Mouse (Mus musculus) myocyte (in vitro differentiated cells): Measurements from ENCODE around the gene Abhd14a. TPM values are rescaled to one million over a fixed set of nuclear protein-coding genes. Genes with fewer than 3 reads are reported as not detected.

Experiments used
- H3K27me3 ChIP-seq: one replicate; pipeline ENCODE4 v1.6.1; 2011; ENCODE audit not compliant: control insufficient read depth, insufficient read depth, insufficient read length
- H3K36me3 ChIP-seq: one replicate; pipeline ENCODE4 v1.6.1; 2011; ENCODE audit not compliant: control insufficient read depth, insufficient read depth
- H3K4me2 ChIP-seq: one replicate; pipeline ENCODE4 v1.6.1; 2011; ENCODE audit warnings: low read depth, control low read depth
- H3K4me3 ChIP-seq: one replicate; pipeline ENCODE4 v1.5.1; 2011; ENCODE audit warnings: mild to moderate bottlenecking, control low read depth, moderate library complexity
- H3K79me2 ChIP-seq: one replicate; pipeline ENCODE4 v1.6.1; 2011; ENCODE audit not compliant: control insufficient read depth, insufficient read depth
- H3ac ChIP-seq: one replicate; pipeline ENCODE4 v1.6.1; 2011; ENCODE audit not compliant: control insufficient read depth, insufficient read length
- CEBPB ChIP-seq: IDR thresholded peaks from 2 replicates; pipeline ENCODE4 v1.6.1; 2011; ENCODE audit warnings: mild to moderate bottlenecking, moderate library complexity; ENCODE audit not compliant: poor library complexity, insufficient read depth, severe bottlenecking
- E2F4 ChIP-seq: IDR thresholded peaks from one replicate; pipeline ENCODE4 v1.6.1; 2011; ENCODE audit warnings: mild to moderate bottlenecking, control low read depth, moderate library complexity; ENCODE audit not compliant: insufficient read depth
- MAX ChIP-seq: IDR thresholded peaks from one replicate; pipeline ENCODE4 v1.6.1; 2011; ENCODE audit warnings: low read depth, mild to moderate bottlenecking, control low read depth
- MYOD1 ChIP-seq, 3 experiments: IDR thresholded peaks; one replicate each; pipeline ENCODE4 v1.6.1; 2011; ENCODE audit warnings: control low read depth in 2 of 3, low read depth in 2 of 3, mild to moderate bottlenecking in 2 of 3, moderate library complexity in 1 of 3; ENCODE audit not compliant: insufficient read length in 2 of 3, control insufficient read depth in 1 of 3
- MYOG ChIP-seq, 3 experiments: IDR thresholded peaks; one replicate each; pipeline ENCODE4 v1.6.1; 2011; ENCODE audit warnings: control low read depth in 2 of 3, low read depth in 2 of 3, mild to moderate bottlenecking in 2 of 3; ENCODE audit not compliant: insufficient read length in 2 of 3, control insufficient read depth in 1 of 3, insufficient read depth in 1 of 3
- POLR2A ChIP-seq: IDR thresholded peaks from one replicate; pipeline ENCODE4 v1.6.1; 2011; ENCODE audit warnings: low read depth, mild to moderate bottlenecking, control low read depth, moderate library complexity; ENCODE audit not compliant: insufficient read length
- POLR2AphosphoS2 ChIP-seq: IDR thresholded peaks from one replicate; pipeline ENCODE4 v1.6.1; 2011; ENCODE audit warnings: low read depth, control low read depth; ENCODE audit not compliant: insufficient read length
- REST ChIP-seq: IDR thresholded peaks from one replicate; pipeline ENCODE4 v1.6.1; 2011; ENCODE audit warnings: mild to moderate bottlenecking, control low read depth, moderate library complexity; ENCODE audit not compliant: insufficient read depth, insufficient read length
- SRF ChIP-seq: IDR thresholded peaks from one replicate; pipeline ENCODE4 v1.6.1; 2011; ENCODE audit warnings: low read depth; ENCODE audit not compliant: control insufficient read depth, insufficient read length
- TCF12 ChIP-seq: IDR thresholded peaks from one replicate; pipeline ENCODE4 v1.6.1; 2011; ENCODE audit warnings: mild to moderate bottlenecking, control low read depth; ENCODE audit not compliant: poor library complexity, insufficient read depth, severe bottlenecking
- TCF3 ChIP-seq: IDR thresholded peaks from one replicate; pipeline ENCODE4 v1.6.1; 2011; ENCODE audit warnings: low read depth, control low read depth; ENCODE audit not compliant: insufficient read length
- USF1 ChIP-seq: IDR thresholded peaks from one replicate; pipeline ENCODE4 v1.6.1; 2011; ENCODE audit warnings: low read depth, mild to moderate bottlenecking, control low read depth, moderate library complexity
- polyA plus RNA-seq: library from polyadenylated mRNA; unstranded; fragments of >200 nt; fragmentation: generic; extraction: Trizol; gene quantifications from one replicate; pipeline ENCODE4 v1.2.1, GENCODE M21; 2012; ENCODE audit warnings: missing spikeins

The Abhd14a gene
- polyA plus RNA-seq, 1 experiment, result 19.2 TPM

DNA sequence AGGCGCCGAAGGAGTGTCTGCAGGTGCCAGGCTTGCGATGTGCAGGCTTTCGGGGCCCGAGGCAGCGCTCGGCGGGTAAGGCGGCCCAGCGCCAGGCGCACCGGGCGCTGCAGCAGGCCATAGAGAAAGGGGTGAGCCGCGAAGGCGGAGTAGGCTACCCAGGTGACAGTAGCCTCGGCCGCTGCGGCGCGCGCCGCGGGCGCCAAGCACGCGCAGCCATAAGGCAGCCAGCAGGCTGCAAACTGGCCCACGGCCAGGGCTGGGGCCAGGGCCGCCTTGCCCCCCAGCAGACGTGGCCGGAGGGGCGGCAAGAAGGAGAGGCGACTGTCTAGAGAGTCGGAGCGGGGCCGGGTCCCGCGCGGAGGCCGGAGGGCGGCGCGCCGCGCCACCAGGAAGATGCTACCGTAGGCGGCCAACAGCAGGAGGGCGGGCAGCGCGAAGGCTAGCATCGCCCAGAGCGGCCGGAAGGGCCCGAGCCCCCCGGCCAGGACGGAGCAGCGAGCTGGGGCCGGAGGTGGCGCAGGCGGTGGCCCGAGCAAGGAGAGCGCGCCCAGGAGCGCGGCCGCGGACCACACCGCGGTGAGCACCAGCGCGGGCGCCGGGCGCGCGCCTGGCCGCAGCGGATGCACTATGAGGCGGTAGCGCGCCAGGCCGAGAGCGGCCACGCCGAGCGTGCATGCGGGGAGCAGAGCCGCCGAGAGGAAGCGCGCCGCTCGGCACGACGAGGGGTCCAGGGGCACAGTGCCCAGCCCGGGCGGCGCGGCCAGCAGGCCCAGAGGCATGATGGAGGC lies 17.5 kb upstream of the Abhd14a start:
- no peak for TF ChIP-seq USF1
- TF ChIP-seq REST, result no peak
- TF ChIP-seq POLR2A, result peak; percentile 47
- TF ChIP-seq POLR2AphosphoS2, result peak; percentile 63
- TF ChIP-seq MYOD1 (IDR thresholded peaks at IDR 0.05; ENCODE audit: control insufficient read depth in 1 of 3, insufficient read length in 2 of 3, low read depth in 2 of 3), result no peak
- TF ChIP-seq TCF12, result no peak
- TF ChIP-seq SRF, result no peak
- TF ChIP-seq E2F4, result no peak
- no peak for TF ChIP-seq MYOG (IDR thresholded peaks at IDR 0.05; ENCODE audit: control insufficient read depth in 1 of 3, insufficient read depth in 1 of 3, insufficient read length in 2 of 3, low read depth in 2 of 3)
- no peak for TF ChIP-seq TCF3
- no peak for TF ChIP-seq MAX
- TF ChIP-seq CEBPB, result no peak
- Histone ChIP-seq H3K79me2 (peaks cover 4% of the 10 kb centered on the region), H3K27me3 (no peaks in the 10 kb centered on the region), H3ac (no peak overlapping the region), H3K4me2 (no peak overlapping the region), H3K4me3 (no peak overlapping the region), H3K36me3 (peaks cover 5% of the 10 kb centered on the region)

DNA sequence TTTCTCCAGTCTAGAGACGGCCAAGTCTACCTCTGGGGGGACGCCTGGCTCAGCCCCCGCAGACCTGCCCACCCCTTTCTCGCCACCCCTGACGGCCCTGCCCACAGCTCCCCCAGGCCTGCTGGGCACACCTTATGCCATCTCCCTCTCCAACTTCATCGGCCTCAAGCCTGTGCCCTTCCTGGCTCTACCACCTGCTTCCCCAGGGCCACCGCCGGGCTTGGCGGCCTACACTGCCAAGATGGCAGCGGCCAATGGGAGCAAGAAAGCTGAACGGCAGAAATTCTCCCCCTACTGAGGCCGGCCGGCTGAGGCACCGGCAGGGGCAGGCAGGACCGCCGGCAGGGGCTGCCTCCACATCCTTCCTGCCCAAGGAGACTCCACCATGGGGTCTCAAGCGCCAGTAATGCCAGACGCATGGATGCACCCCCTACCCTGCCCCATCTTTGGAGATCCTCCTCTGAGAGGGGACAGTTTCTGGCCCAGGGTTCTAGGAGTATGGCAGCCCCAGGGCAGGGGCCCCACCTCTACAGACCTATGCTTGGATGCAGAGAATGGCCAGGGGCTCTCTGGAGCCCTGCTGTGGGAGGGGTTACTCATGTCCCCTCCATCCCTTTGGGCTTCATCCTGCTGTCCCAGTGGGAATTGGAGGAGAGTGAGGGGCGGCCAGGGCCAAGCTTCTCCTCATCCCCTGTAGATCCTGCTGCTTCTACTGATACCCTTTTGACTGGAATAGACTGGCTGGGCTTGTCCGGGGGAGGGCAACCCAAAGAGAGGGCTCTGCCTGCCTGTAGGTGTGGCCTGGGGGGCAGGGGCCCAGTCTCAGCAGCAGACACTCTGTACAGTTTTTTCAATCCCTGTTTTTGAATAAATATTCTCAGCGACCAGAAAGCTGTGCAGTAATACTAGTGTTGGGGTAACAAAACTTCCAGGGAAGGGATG lies 15.9 kb upstream of the Abhd14a start:
- H3K27me3 ChIP-seq, result no peaks in the 10 kb centered on the region
- TF ChIP-seq E2F4, result no peak
- no peak for TF ChIP-seq MYOD1 (IDR thresholded peaks at IDR 0.05; ENCODE audit: control insufficient read depth in 1 of 3, insufficient read length in 2 of 3, low read depth in 2 of 3)
- no peak for TF ChIP-seq USF1
- no peak for TF ChIP-seq SRF
- TF ChIP-seq POLR2A, result no peak
- TF ChIP-seq MYOG (IDR thresholded peaks at IDR 0.05; ENCODE audit: control insufficient read depth in 1 of 3, insufficient read depth in 1 of 3, insufficient read length in 2 of 3, low read depth in 2 of 3), result no peak
- TF ChIP-seq CEBPB, result no peak
- no peak for TF ChIP-seq TCF12
- TF ChIP-seq REST, result no peak
- TF ChIP-seq MAX, result no peak
- TF ChIP-seq TCF3, result no peak
- no peak for TF ChIP-seq POLR2AphosphoS2
- H3K36me3 ChIP-seq, result peaks cover 13% of the 10 kb centered on the region

DNA sequence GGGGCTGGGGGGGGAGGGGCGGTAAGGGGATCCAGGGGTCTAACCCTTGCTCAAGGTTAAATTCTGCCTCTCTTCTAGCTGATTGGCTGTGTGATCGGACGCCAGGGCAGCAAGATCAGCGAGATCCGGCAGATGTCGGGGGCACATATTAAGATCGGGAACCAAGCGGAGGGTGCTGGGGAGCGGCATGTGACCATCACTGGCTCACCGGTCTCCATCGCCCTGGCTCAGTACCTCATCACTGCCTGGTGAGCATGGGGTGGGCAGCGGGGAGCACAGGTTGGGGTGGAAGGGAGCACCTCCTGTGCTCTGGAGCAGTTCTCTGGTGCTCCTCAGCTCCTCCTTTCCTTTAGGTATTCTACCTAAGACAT lies 14.9 kb upstream of the Abhd14a start:
- no peak overlapping the region for H3ac ChIP-seq
- H3K79me2 ChIP-seq, result peaks cover 28% of the 10 kb centered on the region

More for the DNA sequence above, 15.9 kb upstream of the Abhd14a start:
- no peak overlapping the region for H3K4me3 ChIP-seq
- peaks cover 19% of the 10 kb centered on the region for H3K79me2 ChIP-seq
- no peak overlapping the region for H3K4me2 ChIP-seq
- no peak overlapping the region for H3ac ChIP-seq

DNA sequence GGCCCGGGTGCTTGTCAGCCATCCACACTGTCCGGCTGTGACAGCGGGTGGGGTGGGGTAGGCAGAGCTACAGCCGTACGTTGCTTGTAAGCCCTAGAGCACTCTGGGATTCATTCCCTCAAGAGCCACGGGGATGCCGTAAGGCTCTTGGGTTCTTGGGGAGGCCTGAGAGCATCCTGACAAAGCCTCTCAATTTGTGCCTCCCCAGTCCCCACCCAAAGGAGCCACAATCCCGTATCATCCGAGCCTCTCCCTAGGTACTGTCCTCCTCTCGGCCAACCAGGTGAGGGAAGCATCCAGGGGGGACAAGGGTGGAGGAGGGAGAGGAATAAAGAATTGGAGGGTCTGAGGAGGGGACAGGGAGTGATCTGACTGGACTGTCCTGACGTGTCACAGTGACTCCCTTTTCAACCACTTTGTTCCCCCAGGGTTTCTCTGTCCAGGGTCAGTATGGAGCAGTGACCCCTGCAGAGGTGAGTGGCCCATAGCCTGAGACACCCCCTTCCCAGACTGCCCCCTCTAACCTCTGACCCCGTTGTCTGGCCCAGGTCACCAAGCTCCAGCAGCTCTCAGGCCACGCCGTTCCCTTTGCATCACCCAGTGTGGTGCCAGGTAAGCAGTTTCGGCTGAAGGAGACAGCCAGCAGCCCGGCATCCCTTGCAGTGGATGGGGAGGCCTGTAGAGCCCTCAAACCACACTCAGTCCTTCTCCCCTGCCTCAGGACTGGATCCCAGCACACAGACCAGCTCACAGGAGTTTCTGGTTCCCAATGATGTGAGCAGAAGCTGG lies 14.4 kb upstream of the Abhd14a start:
- Histone ChIP-seq H3K4me3 (no peak overlapping the region), H3K79me2 (peaks cover 34% of the 10 kb centered on the region), H3ac (no peak overlapping the region), H3K27me3 (no peaks in the 10 kb centered on the region), H3K4me2 (no peak overlapping the region), H3K36me3 (peaks cover 13% of the 10 kb centered on the region)
- TF ChIP-seq E2F4, result no peak
- no peak for TF ChIP-seq MYOD1 (IDR thresholded peaks at IDR 0.05; ENCODE audit: control insufficient read depth in 1 of 3, insufficient read length in 2 of 3, low read depth in 2 of 3)
- TF ChIP-seq CEBPB, result no peak
- no peak for TF ChIP-seq POLR2AphosphoS2
- no peak for TF ChIP-seq TCF12
- TF ChIP-seq REST, result no peak
- TF ChIP-seq POLR2A, result no peak
- no peak for TF ChIP-seq SRF
- TF ChIP-seq TCF3, result no peak
- no peak for TF ChIP-seq MYOG (IDR thresholded peaks at IDR 0.05; ENCODE audit: control insufficient read depth in 1 of 3, insufficient read depth in 1 of 3, insufficient read length in 2 of 3, low read depth in 2 of 3)
- TF ChIP-seq MAX, result no peak
- no peak for TF ChIP-seq USF1

More for the DNA sequence above, 14.9 kb upstream of the Abhd14a start:
- H3K27me3 ChIP-seq, result no peaks in the 10 kb centered on the region
- H3K4me3 ChIP-seq, result no peak overlapping the region
- H3K4me2 ChIP-seq, result no peak overlapping the region
- H3K36me3 ChIP-seq, result peaks cover 13% of the 10 kb centered on the region
- no peak for TF ChIP-seq TCF12
- TF ChIP-seq POLR2A, result peak; percentile 32
- TF ChIP-seq CEBPB, result no peak
- TF ChIP-seq E2F4, result no peak
- TF ChIP-seq POLR2AphosphoS2, result no peak
- no peak for TF ChIP-seq USF1
